Mouse (Mus musculus) bone marrow, adult 2 months (tissue): Measurements from ENCODE around the gene Olfr455. TPM values are rescaled to one million over a fixed set of nuclear protein-coding genes. Genes with fewer than 3 reads are reported as not detected.

ENCODE experiments used
- H3K27ac ChIP-seq: fragments of 200-500 bp; 2 replicates; pipeline ENCODE4 v1.5.1; 2012; ENCODE audit warnings: low read depth, mild to moderate bottlenecking, control low read depth, inconsistent platforms, low read length; ENCODE audit not compliant: control insufficient read depth, poor library complexity, insufficient read depth
- H3K4me1 ChIP-seq: fragments of 200-500 bp; 2 replicates; pipeline ENCODE4 v1.6.1; 2011; ENCODE audit warnings: low read length; ENCODE audit not compliant: control insufficient read depth, insufficient read depth
- H3K4me3 ChIP-seq: fragments of 200-500 bp; replicated peaks from 2 replicates; pipeline ENCODE3; 2011; ENCODE audit warnings: mild to moderate bottlenecking, low read depth, low read length, control low read depth; ENCODE audit not compliant: control insufficient read depth
- CTCF ChIP-seq: fragments of 200-500 bp; IDR thresholded peaks from 2 replicates; pipeline ENCODE4 v1.5.1; 2011; ENCODE audit warnings: low read length, control low read depth; ENCODE audit not compliant: control insufficient read depth, insufficient read depth
- POLR2A ChIP-seq: fragments of 200-500 bp; IDR thresholded peaks from 2 replicates; pipeline ENCODE4 v1.6.1; 2011; ENCODE audit warnings: low read depth, mild to moderate bottlenecking, control low read depth, low read length, borderline replicate concordance; ENCODE audit not compliant: control insufficient read depth
- WGBS: fragments of 180-500 bp; shearing (Covaris S2); methylation state at CpG from one replicate; pipeline ENCODE4 v1.1.7; 2018; 5-methylcytosine and 5-hydroxymethylcytosine counted together
- polyA plus RNA-seq: library from polyadenylated mRNA; stranded (reverse); fragments of >200 nt; gene quantifications from 2 replicates; pipeline ENCODE4 v1.2.4, GENCODE M21; 2011; ENCODE audit warnings: low replicate concordance; ENCODE audit not compliant: missing spikeins, insufficient read depth, insufficient read length

The Olfr455 gene
- polyA plus RNA-seq, 1 experiment: not detected

DNA sequence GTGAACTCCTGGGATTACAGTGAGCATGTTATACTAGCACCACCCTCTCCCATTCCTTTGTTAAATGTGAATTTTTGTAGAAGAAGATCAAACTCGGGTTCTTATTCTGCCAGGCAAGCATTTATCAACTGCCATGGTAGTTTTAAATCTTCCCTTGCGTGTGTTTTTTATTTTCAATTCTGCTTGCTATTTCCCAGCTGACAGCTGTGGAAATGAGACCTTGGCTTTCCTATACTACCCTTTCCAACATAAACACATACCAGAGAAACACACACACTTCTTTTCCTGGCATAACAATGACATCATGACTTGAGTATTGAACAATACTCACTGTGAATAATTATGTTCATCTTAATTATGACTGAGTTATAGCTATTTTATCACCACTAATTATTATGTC is 14.9 kb upstream of the Olfr455 start:
- H3K4me3 ChIP-seq: no peak overlapping the region
- H3K27ac ChIP-seq: no peak overlapping the region
- no peaks in the 10 kb centered on the region for H3K4me1 ChIP-seq
- no peak for TF ChIP-seq POLR2A
- TF ChIP-seq CTCF: no peak
- 59% methylated on average over 2 of the region's 2 CpGs for WGBS

DNA sequence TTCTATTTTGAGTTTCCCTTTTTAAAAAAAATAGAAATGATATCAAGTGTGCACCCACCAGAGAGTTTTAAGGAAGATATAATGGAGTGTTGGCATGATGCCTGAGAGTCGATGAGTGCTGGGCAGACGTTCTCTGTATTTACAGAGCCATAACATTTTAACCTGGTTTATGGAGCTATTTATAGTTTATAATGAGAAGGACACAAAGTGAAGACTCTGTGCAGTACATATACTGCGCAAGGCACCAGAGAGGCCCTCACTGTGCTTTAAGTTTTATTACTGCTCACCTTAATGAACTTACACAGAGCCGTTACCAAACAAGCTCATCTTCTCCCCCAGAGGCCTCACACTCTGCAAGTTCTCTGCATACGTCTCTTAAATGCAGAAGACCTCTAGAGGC is 13.5 kb upstream of the Olfr455 start:
- no peaks in the 10 kb centered on the region for H3K4me1 ChIP-seq
- TF ChIP-seq CTCF (no peak), POLR2A (no peak)
- H3K27ac ChIP-seq: no peak overlapping the region
- no peak overlapping the region for H3K4me3 ChIP-seq
- WGBS: 72% methylated on average over 5 of the region's 5 CpGs

DNA sequence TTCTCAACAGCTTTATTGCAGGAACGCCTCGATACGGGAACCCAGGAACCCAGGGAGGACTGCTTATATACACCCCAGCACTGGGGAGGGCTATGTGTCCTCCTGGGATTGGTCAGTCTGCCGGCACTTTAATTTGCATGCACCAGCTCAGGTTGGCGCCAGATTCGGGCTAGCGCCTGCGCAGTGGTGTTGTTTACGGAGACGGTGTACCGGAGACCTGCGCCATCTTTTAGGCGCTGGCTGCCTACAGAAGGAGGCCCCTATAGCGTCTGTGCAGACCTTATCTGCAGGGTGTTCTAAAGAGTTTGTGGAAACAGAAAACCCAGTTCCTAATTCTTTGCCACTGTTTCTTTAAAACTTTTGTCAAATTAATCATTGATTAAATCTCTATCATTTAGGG is 11.3 kb upstream of the Olfr455 start:
- TF ChIP-seq CTCF (no peak), POLR2A (no peak)
- no peak overlapping the region for H3K27ac ChIP-seq
- no peaks in the 10 kb centered on the region for H3K4me1 ChIP-seq
- H3K4me3 ChIP-seq: no peak overlapping the region
- WGBS: 95% methylated on average over 14 of the region's 14 CpGs

DNA sequence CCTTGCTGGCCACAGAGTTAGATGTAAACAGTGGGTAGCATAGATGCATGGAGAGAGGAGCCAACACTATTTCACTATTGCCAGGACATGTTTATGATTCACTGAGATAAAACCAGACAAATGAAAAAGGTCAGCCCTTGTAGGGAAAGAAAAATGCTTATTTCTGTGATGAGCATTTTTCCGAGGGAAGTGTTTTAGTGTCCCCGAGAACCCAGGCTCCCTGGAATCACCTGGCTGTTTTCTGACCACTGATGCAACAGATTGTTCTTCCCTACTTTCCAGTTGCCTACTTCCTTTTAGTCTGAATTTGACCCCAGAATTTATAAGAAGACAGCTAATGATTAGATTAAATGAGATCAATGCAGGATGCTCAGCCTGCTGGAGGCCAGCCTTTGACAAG is 1.2 kb downstream of the Olfr455 start:
- Histone ChIP-seq H3K27ac (no peak overlapping the region), H3K4me3 (no peak overlapping the region), H3K4me1 (no peaks in the 10 kb centered on the region)
- TF ChIP-seq CTCF (no peak), POLR2A (no peak)
- 73% methylated on average over 2 of the region's 2 CpGs for WGBS

DNA sequence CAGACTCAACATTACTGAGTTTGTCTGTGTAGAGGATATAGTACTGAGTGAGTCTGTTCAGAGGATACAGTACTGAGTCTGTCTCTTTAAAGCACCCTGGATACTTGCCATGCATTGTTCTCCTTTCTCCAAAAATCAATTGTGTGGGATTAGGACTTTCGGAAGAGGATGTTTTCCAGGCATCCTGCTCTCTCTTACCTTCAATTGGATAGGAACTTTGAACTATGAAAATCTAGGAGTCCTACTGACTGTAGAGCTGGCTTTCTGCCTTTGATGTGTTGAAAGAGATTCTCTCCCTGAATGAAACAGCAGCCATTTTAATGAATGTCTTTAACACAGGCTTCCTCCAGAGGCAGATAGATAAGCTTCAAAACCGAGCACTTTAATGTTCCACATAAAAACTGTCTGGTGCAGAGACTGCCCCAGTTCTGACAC is 1.9 kb downstream of the Olfr455 start:
- TF ChIP-seq CTCF (no peak), POLR2A (no peak)
- WGBS: 65% methylated on average over 2 of the region's 2 CpGs
- H3K4me3 ChIP-seq: no peak overlapping the region
- no peaks in the 10 kb centered on the region for H3K4me1 ChIP-seq
- H3K27ac ChIP-seq: no peak overlapping the region

DNA sequence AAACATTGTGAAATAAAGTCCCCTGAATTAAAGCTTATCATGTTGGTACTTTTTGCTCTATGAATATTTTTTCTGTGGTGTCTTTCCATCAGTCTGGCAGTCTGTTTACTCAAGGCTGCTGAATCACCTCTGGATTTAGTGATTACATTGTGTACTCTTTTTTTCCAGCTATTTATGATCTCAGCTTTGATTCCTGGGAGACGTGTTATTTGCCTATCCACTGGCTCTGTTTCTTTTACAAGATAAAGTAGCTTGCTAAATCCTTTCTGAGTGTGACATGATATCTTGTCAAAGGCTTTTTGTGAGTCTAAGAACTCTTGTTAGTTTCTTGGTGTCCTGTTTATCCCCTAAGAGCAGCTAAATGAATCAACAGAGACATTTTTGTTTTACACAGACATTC is 2.5 kb downstream of the Olfr455 start:
- TF ChIP-seq POLR2A (no peak), CTCF (no peak)
- WGBS: 59% methylated on average over 1 of the region's 1 CpGs
- H3K4me3 ChIP-seq: no peak overlapping the region
- H3K4me1 ChIP-seq: no peaks in the 10 kb centered on the region
- no peak overlapping the region for H3K27ac ChIP-seq

DNA sequence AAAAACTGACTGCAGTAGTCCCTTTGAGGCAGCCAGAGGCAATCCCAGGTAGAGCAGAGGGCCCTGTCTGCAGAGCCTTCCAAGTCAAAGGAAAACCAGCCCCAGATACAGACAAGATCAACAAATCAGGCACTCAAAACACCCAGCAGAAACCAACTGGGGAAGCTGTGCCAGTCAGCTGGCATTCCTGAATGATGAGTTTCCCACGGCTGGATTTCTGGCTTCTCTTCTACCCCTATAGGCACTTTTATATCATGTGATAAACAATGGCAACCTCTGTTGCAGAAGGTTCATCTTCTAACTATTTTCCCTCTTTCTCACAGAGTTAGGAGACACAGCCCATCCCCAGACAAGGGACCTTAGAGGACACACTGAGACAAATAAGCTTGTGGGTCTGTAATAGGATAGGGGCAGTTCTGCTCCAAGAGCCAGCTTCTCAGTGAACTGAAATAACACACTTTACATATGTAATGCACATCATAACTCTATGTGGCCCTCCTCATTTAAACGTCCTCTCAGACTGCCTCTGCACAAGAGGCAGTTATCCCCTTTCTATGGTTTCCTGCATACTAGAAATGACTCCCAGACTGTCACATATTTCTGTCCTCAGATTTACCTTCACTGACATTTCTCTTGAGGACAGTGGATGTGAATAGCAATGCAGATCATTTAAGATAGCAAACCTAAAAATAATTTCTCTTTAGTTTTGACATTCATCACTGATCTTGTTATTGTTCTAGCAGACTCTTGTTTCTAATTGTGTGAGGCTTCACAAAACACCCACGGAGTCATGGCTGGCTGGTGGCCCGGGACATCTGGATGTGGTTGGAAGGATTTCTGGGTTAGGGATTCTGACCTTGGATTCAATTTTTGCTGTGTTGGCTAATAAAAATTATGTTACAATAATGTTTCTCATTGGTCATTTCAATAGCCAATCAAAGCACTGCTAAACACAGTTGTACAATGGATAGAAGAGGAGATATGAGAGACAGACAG is 5.1 kb downstream of the Olfr455 start:
- WGBS: 69% methylated on average over 4 of the region's 4 CpGs
- TF ChIP-seq CTCF (no peak), POLR2A (no peak)
- Histone ChIP-seq H3K4me3 (no peak overlapping the region), H3K27ac (no peak overlapping the region), H3K4me1 (no peaks in the 10 kb centered on the region)

DNA sequence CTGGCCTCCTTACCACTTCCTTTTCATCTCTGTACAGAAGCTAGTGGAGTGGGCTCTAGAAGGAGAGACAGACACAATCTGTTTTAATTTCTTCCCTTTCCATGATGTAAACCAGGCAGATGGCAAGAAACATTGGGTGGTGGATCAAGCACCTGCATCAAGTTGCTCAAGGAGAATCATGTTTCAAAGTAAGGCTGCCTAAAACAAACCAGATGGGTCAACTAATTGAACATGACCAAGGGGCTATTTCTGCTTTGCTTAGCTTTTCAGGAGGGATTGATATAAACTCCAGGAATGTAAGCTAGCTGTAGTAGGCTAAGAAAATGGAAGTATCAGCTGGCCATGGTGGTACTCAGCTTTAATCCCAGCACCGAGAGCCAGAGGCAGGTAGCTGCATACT is 6.7 kb downstream of the Olfr455 start:
- no peak overlapping the region for H3K27ac ChIP-seq
- no peak overlapping the region for H3K4me3 ChIP-seq
- H3K4me1 ChIP-seq: no peaks in the 10 kb centered on the region
- TF ChIP-seq POLR2A (no peak), CTCF (no peak)
- 68% methylated on average over 1 of the region's 1 CpGs for WGBS
